Mouse (Mus musculus) stomach, embryonic 16.5 days (tissue): ENCODE data around the gene Frmpd2. TPM values are rescaled to one million over a fixed set of nuclear protein-coding genes. Genes with fewer than 3 reads are reported as not detected.

ENCODE experiments used
- ATAC-seq: fragments of 200-750 bp; cut with Nextera tagmentation; 2 replicates; pipeline ENCODE4 v1.8.0; 2017; ENCODE audit warnings: moderate number of reproducible peaks, moderate TSS enrichment; ENCODE audit not compliant: insufficient read depth, low FRiP score
- H3K27ac ChIP-seq: fragments of 300-500 bp; sonication (generic); 2 replicates; pipeline ENCODE4 v1.5.1; 2014; ENCODE audit warnings: low read length
- H3K27me3 ChIP-seq: fragments of 300-500 bp; sonication (generic); 2 replicates; pipeline ENCODE4 v1.6.1; 2014; ENCODE audit warnings: low read length, control low read depth, mixed read lengths; ENCODE audit not compliant: control insufficient read depth, insufficient read depth
- H3K36me3 ChIP-seq: fragments of 300-500 bp; sonication (generic); 2 replicates; pipeline ENCODE4 v1.6.1; 2014; ENCODE audit warnings: low read length; ENCODE audit not compliant: control insufficient read depth, insufficient read depth
- H3K4me1 ChIP-seq: fragments of 300-500 bp; sonication (generic); 2 replicates; pipeline ENCODE4 v1.6.1; 2014; ENCODE audit warnings: low read length, control low read depth, mixed read lengths; ENCODE audit not compliant: control insufficient read depth, insufficient read depth
- H3K4me2 ChIP-seq: fragments of 300-500 bp; sonication (generic); 2 replicates; pipeline ENCODE4 v1.6.1; 2014; ENCODE audit warnings: low read depth, low read length, mixed read lengths
- H3K4me3 ChIP-seq: fragments of 300-500 bp; sonication (generic); replicated peaks from 2 replicates; pipeline ENCODE4 v1.5.1; 2014; ENCODE audit warnings: mild to moderate bottlenecking, low read length
- H3K9ac ChIP-seq: fragments of 300-500 bp; sonication (generic); 2 replicates; pipeline ENCODE4 v1.6.1; 2014; ENCODE audit warnings: low read length
- H3K9me3 ChIP-seq: fragments of 300-500 bp; sonication (generic); replicated peaks from 2 replicates; pipeline ENCODE4 v1.6.1; 2016; ENCODE audit warnings: low read length, control low read depth; ENCODE audit not compliant: control insufficient read depth
- WGBS: fragments of 180-500 bp; shearing (Covaris S2); extraction: QIAGEN DNeasy Blood & Tissue Kit; methylation state at CpG from one replicate; pipeline ENCODE4 v1.1.7; 2014; 5-methylcytosine and 5-hydroxymethylcytosine counted together
- polyA plus RNA-seq: library from polyadenylated mRNA; unstranded; fragments of >200 nt; fragmentation: Nextera tagmentation; extraction: Ambion mirVana; gene quantifications from 2 replicates; pipeline ENCODE4 v1.2.1, GENCODE M21; 2015

Frmpd2 gene
- polyA plus RNA-seq, 1 experiment from 2014 or later, result not detected

DNA sequence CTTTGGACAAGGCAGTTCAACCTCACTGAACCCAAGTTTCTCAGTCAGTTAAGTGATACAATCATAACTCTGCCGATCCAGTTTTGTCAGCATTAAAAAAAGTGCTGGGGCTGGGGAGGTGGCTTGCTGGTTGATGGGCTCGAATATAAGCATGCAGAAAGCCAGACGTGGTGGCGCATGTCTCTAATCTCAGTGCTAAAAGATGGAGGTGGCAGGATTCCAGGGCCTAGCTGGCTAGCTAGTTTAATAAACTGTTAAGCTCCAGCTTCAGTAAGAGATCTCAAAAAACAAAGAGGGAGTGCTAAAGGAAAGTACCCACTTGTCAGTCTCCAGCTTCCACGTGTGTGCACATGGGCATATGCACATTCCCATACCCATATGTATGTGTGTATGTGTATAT lies 25.9 kb downstream of the Frmpd2 start:
- no peak overlapping the region for H3K4me2 ChIP-seq
- no peaks in the 10 kb centered on the region for H3K36me3 ChIP-seq
- H3K27me3 ChIP-seq, result no peaks in the 10 kb centered on the region
- no peak for ATAC-seq
- H3K27ac ChIP-seq, result no peak overlapping the region
- no peaks in the 10 kb centered on the region for H3K4me1 ChIP-seq
- WGBS, result 60% methylated on average over 5 of the region's 5 CpGs
- no peaks in the 10 kb centered on the region for H3K9me3 ChIP-seq
- H3K9ac ChIP-seq, result no peak overlapping the region
- H3K4me3 ChIP-seq, result no peak overlapping the region

- ATAC-seq, result no peak
- WGBS, result 38% methylated on average over 3 of the region's 3 CpGs
- Histone ChIP-seq H3K36me3 (no peaks in the 10 kb centered on the region), H3K9me3 (no peaks in the 10 kb centered on the region), H3K4me1 (no peaks in the 10 kb centered on the region), H3K4me2 (no peak overlapping the region), H3K4me3 (no peak overlapping the region), H3K27me3 (no peaks in the 10 kb centered on the region), H3K27ac (no peak overlapping the region), H3K9ac (no peak overlapping the region)
Observed at GRCm38 (mm10) chr14:33498849-33499248, 27.4 kb downstream of the Frmpd2 start.

DNA sequence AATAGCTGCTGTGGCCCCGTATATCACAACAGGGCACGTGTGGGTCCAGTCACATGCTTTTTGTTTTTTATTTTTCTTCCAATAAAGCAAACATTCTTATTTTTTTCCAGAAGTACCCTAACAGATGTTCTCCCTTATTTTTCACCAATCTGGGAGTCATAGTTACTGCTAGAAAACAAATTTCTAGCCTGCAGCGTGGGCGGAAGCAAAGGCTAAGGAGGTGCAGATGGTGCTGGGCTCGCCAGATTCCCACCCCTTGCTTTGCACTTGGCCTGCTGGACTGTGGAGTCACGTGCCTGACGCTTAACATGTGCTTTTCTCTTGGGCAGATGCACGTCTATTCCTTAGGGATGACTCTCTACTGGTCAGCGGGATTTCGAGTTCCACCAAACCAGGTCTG lies 29.1 kb downstream of the Frmpd2 start:
- H3K4me2 ChIP-seq, result no peak overlapping the region
- ATAC-seq, result no peak
- no peak overlapping the region for H3K4me3 ChIP-seq
- no peaks in the 10 kb centered on the region for H3K4me1 ChIP-seq
- H3K27me3 ChIP-seq, result no peaks in the 10 kb centered on the region
- H3K36me3 ChIP-seq, result no peaks in the 10 kb centered on the region
- no peak overlapping the region for H3K9ac ChIP-seq
- WGBS, result 68% methylated on average over 10 of the region's 10 CpGs
- H3K27ac ChIP-seq, result no peak overlapping the region
- H3K9me3 ChIP-seq, result no peaks in the 10 kb centered on the region

DNA sequence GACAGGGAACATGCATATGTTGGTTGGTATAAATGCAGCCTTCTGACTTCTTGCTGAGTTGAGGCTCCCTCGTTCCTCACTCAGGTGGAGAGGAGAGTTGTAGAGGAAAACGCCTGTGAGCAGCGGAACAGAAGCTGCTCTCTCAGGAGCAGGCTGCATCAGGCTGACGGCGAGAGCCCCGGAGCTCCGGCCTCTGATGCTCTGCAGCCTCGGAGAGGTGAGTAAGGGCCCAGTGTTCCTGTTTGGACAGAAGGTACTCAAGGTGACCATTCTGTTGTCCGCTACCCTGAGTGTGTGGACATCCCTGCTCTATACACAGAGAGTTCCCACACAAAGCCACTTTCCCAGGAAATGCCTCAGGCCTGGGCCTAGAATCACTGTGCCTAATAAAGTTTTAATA lies 31.8 kb downstream of the Frmpd2 start:
- Histone ChIP-seq H3K27me3 (no peaks in the 10 kb centered on the region), H3K9me3 (no peaks in the 10 kb centered on the region), H3K9ac (no peak overlapping the region), H3K4me1 (no peaks in the 10 kb centered on the region), H3K27ac (no peak overlapping the region), H3K36me3 (no peaks in the 10 kb centered on the region), H3K4me2 (no peak overlapping the region), H3K4me3 (no peak overlapping the region)
- WGBS, result 84% methylated on average over 9 of the region's 9 CpGs
- ATAC-seq, result no peak

GRCm38 (mm10) chr14:33506696-33507095 lies 35.2 kb downstream of the Frmpd2 start:
- 78% methylated on average over 4 of the region's 4 CpGs for WGBS
- H3K4me2 ChIP-seq, result no peak overlapping the region
- no peaks in the 10 kb centered on the region for H3K4me1 ChIP-seq
- H3K4me3 ChIP-seq, result no peak overlapping the region
- no peak overlapping the region for H3K9ac ChIP-seq
- ATAC-seq, result no peak
- no peak overlapping the region for H3K27ac ChIP-seq
- H3K36me3 ChIP-seq, result no peaks in the 10 kb centered on the region
- no peaks in the 10 kb centered on the region for H3K9me3 ChIP-seq
- H3K27me3 ChIP-seq, result no peaks in the 10 kb centered on the region

- Histone ChIP-seq H3K4me2 (no peak overlapping the region), H3K9me3 (no peaks in the 10 kb centered on the region), H3K4me3 (no peak overlapping the region), H3K27me3 (no peaks in the 10 kb centered on the region), H3K27ac (no peak overlapping the region), H3K9ac (no peak overlapping the region), H3K4me1 (no peaks in the 10 kb centered on the region), H3K36me3 (no peaks in the 10 kb centered on the region)
- ATAC-seq, result no peak
- WGBS, result 70% methylated on average over 1 of the region's 1 CpGs
Observed at GRCm38 (mm10) chr14:33508660-33509059, 37.2 kb downstream of the Frmpd2 start.

DNA sequence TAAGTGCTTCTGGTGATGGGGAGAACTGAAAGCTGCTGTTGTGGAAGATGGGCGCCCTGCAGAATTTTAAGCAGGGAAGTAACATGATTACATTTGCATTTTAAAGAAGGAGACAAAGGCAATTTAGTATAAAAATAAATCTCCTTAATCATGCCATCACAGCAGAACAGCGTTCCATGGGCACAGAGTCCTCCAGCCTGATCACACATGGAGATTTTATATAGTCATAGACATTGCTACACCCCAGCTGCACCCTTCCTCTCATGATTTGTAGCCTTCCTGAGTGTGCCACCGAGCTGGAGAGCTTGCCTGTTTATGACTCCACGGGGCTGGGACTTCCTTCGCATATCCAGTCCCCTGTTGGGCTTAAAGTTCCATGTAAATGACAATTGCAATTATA lies 42.4 kb downstream of the Frmpd2 start:
- no peak for ATAC-seq
- no peaks in the 10 kb centered on the region for H3K27me3 ChIP-seq

DNA sequence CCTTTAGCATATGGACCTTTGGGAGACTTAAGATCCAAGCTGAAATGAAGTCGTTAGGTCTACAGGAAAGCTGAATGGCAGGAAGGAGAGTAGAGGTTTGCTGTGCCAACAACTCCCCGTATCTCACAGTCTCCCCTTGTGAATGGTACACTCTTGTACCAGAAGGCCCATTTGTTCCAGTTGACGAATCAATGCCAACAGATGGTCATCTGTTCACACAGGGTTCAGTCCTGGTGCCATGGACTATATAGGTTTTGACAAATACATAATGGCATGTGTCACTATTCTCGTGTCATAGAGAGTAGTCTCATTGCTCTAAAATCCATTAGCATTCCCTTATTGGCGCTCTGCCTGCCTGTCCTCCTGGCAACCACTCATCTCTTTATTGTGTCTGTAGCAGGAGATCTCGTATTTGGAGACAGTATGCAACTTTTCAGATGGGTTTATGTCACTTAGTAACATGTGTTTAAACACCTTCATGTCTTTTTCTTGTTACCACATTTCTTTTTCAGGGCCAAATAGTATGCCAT lies 43.3 kb downstream of the Frmpd2 start:
- H3K27ac ChIP-seq, result no peak overlapping the region
- H3K4me3 ChIP-seq, result no peak overlapping the region
- no peaks in the 10 kb centered on the region for H3K27me3 ChIP-seq
- no peak overlapping the region for H3K9ac ChIP-seq
- H3K4me1 ChIP-seq, result no peaks in the 10 kb centered on the region
- no peak overlapping the region for H3K4me2 ChIP-seq
- no peak for ATAC-seq
- WGBS, result 78% methylated on average over 6 of the region's 6 CpGs
- no peaks in the 10 kb centered on the region for H3K36me3 ChIP-seq
- no peaks in the 10 kb centered on the region for H3K9me3 ChIP-seq

More for the DNA sequence above, 42.4 kb downstream of the Frmpd2 start:
- no peaks in the 10 kb centered on the region for H3K4me1 ChIP-seq
- no peaks in the 10 kb centered on the region for H3K36me3 ChIP-seq
- H3K9me3 ChIP-seq, result no peaks in the 10 kb centered on the region
- no peak overlapping the region for H3K4me2 ChIP-seq
- no peak overlapping the region for H3K9ac ChIP-seq
- WGBS, result 71% methylated on average over 5 of the region's 5 CpGs
- no peak overlapping the region for H3K27ac ChIP-seq
- no peak overlapping the region for H3K4me3 ChIP-seq

DNA sequence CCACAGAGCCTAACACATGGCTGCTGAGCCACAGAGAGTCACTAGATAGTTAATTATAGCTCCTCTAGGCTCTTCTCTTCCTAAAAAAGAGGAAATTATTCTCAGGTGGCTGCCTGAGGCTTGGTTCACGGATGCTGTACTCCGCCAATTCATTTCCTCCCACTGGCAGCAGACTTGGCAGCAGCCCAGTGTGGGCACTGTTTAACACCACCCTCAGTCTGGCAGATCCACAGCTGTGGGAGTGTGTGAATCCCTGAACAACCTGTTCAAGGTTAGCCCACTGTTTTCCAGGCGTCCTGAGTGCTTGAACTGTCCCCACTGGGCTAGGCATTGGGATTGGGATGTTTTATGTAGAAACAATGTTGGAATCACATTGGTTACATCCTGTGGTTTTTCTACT lies 50.0 kb downstream of the Frmpd2 start:
- no peak overlapping the region for H3K9ac ChIP-seq
- WGBS, result 67% methylated on average over 3 of the region's 3 CpGs

More for the DNA sequence above, 50.0 kb downstream of the Frmpd2 start:
- H3K9me3 ChIP-seq, result no peaks in the 10 kb centered on the region
- no peak overlapping the region for H3K4me2 ChIP-seq
- ATAC-seq, result no peak
- H3K4me1 ChIP-seq, result no peaks in the 10 kb centered on the region
- no peak overlapping the region for H3K4me3 ChIP-seq
- H3K36me3 ChIP-seq, result no peaks in the 10 kb centered on the region
- no peak overlapping the region for H3K27ac ChIP-seq
- H3K27me3 ChIP-seq, result no peaks in the 10 kb centered on the region
